Mouse (Mus musculus): ENCODE data around the gene Plxna4. TPM values are rescaled to one million over a fixed set of nuclear protein-coding genes. Genes with fewer than 3 reads are reported as not detected.

Gene Plxna4
- total and polyA plus RNA-seq, 3 experiments = not detected

- H3K4me2 ChIP-seq (ENCODE audit: insufficient read depth, low read depth, poor library complexity, severe bottlenecking) = no peak overlapping the region
- no peaks in the 10 kb centered on the region for H3K36me3 ChIP-seq (replicated peaks in 1 of 2; ENCODE audit: control insufficient read depth in 1 of 2, insufficient read depth in 1 of 2, low read length in 1 of 2)
- H3K9me3 ChIP-seq (replicated peaks; ENCODE audit: low read length) = no peaks in the 10 kb centered on the region
- TF ChIP-seq MAZ (IDR thresholded peaks at IDR 0.05; ENCODE audit: low read depth, low read length) (no peak), TBP (conservative IDR thresholded peaks at IDR 0.05; ENCODE audit: low read depth, low read length) (no peak), PAX5 (IDR thresholded peaks at IDR 0.05; ENCODE audit: low read length) (no peak), MEF2A (IDR thresholded peaks at IDR 0.05; ENCODE audit: borderline replicate concordance, low read depth, low read length) (no peak), USF2 (conservative IDR thresholded peaks at IDR 0.05; ENCODE audit: low read depth, low read length) (no peak)
- dilution Hi-C loops (cut with MboI; ENCODE audit: extremely low pct_ligation_motif_present, extremely low pct_unique_long_range_greater_than_20kb, low sequenced_read_pairs) = no loop called here
- peaks cover 28% of the 10 kb centered on the region for H3K27me3 ChIP-seq (replicated peaks)
- peaks cover 0 to 5% of the 10 kb centered on the region in 2 experiments; a peak in 1 of 4 replicates for H3K4me1 ChIP-seq (ENCODE audit: control insufficient read depth in 1 of 2, insufficient read depth in 2 of 2)
- no peak overlapping the region for H3K9ac ChIP-seq (ENCODE audit: insufficient read depth, low read depth)
- DNase-seq (ENCODE audit: extremely low read depth) = no peak
- no peak overlapping the region for H3K4me3 ChIP-seq (replicated peaks in 1 of 3; ENCODE audit: low read depth in 2 of 3, low read length in 2 of 3, poor library complexity in 1 of 3)
- in situ Hi-C loops (cut with MboI; ENCODE audit: low pct_ligation_motif_present, low pct_unique_long_range_greater_than_20kb, low sequenced_read_pairs) = no loop called here
- no peak overlapping the region for H3K27ac ChIP-seq (ENCODE audit: insufficient read depth, low read depth)
- no peaks in the 10 kb centered on the region for H3K79me2 ChIP-seq (replicated peaks; ENCODE audit: control insufficient read depth, extremely low read depth, insufficient read depth, poor library complexity, severe bottlenecking)
These were observed 232.4 kb downstream of the Plxna4 start for GRCm38 (mm10) chr6:32355559-32355958.

DNA sequence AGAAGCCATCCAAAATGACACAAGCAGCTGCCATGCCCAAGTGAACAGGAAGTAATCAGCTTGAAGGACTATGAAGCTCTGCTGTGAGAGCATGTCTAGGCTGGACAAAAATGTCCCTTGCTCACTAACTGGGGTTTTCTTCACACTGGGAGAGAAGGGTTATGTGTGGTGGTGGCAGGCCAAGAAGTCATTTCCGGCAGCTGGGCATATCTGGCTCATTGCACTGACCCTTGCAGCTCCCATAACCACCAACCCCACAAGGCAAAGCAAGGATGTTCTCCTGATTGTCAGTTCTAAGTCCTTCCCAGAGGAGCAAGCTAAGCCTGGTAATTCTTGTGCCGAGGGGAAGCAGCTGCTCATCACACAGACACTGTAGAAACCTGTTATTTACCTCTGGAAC, 239.0 kb downstream of the Plxna4 start:
- dilution Hi-C loops (cut with MboI; ENCODE audit: extremely low pct_ligation_motif_present, extremely low pct_unique_long_range_greater_than_20kb, low sequenced_read_pairs) = no loop called here
- DNase-seq (ENCODE audit: extremely low read depth) = no peak
- peaks cover 0 to 5% of the 10 kb centered on the region in 2 experiments; a peak in 1 of 4 replicates for H3K4me1 ChIP-seq (ENCODE audit: control insufficient read depth in 1 of 2, insufficient read depth in 2 of 2)

DNA sequence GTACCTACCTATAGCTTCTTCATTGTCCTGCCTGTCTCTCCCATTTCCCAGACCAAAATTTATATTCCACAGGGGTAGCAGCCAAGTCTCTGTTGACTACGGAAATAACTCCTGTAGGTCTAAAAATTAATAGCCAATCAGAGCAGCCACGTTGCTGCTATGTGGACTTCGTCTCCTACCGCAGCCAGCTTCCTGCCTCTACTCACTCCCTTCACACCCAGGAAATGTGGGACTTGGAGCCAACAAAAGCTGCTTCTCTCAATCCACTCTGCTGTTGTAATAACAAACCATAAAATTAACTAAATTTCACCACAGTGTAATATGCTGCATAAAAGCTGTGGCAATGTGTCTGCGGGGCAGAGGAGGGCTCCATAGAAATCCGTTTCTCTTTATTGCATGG, 239.9 kb downstream of the Plxna4 start:
- Histone ChIP-seq H3K9me3 (replicated peaks; ENCODE audit: low read length) (no peaks in the 10 kb centered on the region), H3K9ac (ENCODE audit: insufficient read depth, low read depth) (no peak overlapping the region), H3K27me3 (replicated peaks) (peaks cover 60% of the 10 kb centered on the region), H3K79me2 (replicated peaks; ENCODE audit: control insufficient read depth, extremely low read depth, insufficient read depth, poor library complexity, severe bottlenecking) (no peaks in the 10 kb centered on the region), H3K4me2 (ENCODE audit: insufficient read depth, low read depth, poor library complexity, severe bottlenecking) (no peak overlapping the region), H3K4me1 (ENCODE audit: control insufficient read depth in 1 of 2, insufficient read depth in 2 of 2) (peaks cover 0 to 5% of the 10 kb centered on the region in 2 experiments; a peak in 1 of 4 replicates), H3K27ac (ENCODE audit: insufficient read depth, low read depth) (no peak overlapping the region), H3K4me3 (replicated peaks in 1 of 3; ENCODE audit: low read depth in 2 of 3, low read length in 2 of 3, poor library complexity in 1 of 3) (no peak overlapping the region), H3K36me3 (replicated peaks in 1 of 2; ENCODE audit: control insufficient read depth in 1 of 2, insufficient read depth in 1 of 2, low read length in 1 of 2) (no peaks in the 10 kb centered on the region)
- TF ChIP-seq CHD2 (IDR thresholded peaks at IDR 0.05; ENCODE audit: low read length) = no peak
- TF ChIP-seq PAX5 (IDR thresholded peaks at IDR 0.05; ENCODE audit: low read length) = no peak
- no peak for TF ChIP-seq TCF12 (IDR thresholded peaks at IDR 0.05; ENCODE audit: low read depth, low read length)
- no peak for TF ChIP-seq CHD1 (IDR thresholded peaks at IDR 0.05; ENCODE audit: low read depth, low read length)
- no peak for TF ChIP-seq USF2 (conservative IDR thresholded peaks at IDR 0.05; ENCODE audit: low read depth, low read length)
- TF ChIP-seq TBP (conservative IDR thresholded peaks at IDR 0.05; ENCODE audit: low read depth, low read length) = no peak
- TF ChIP-seq ZKSCAN1 (IDR thresholded peaks at IDR 0.05; ENCODE audit: borderline replicate concordance, low read depth, low read length) = no peak
- TF ChIP-seq ZC3H11A (IDR thresholded peaks at IDR 0.05; ENCODE audit: low read depth, low read length) = no peak
- TF ChIP-seq MAFK (IDR thresholded peaks at IDR 0.05; ENCODE audit: insufficient replicate concordance, low read length) = no peak
- TF ChIP-seq ETS1 (conservative IDR thresholded peaks at IDR 0.05; ENCODE audit: low read depth, low read length) = no peak
- TF ChIP-seq ZNF384 (IDR thresholded peaks at IDR 0.05; ENCODE audit: low read depth, low read length) = no peak
- TF ChIP-seq HCFC1 (IDR thresholded peaks at IDR 0.05; ENCODE audit: low read depth, low read length) = no peak
- no peak for TF ChIP-seq MAZ (IDR thresholded peaks at IDR 0.05; ENCODE audit: low read depth, low read length)
- in situ Hi-C loops (cut with MboI; ENCODE audit: low pct_ligation_motif_present, low pct_unique_long_range_greater_than_20kb, low sequenced_read_pairs) = loop anchor here (25.0 kb wide), 1 partner anchor 1939 kb away; no protein-coding TSS in a partner anchor
- dilution Hi-C loops (cut with MboI; ENCODE audit: extremely low pct_ligation_motif_present, extremely low pct_unique_long_range_greater_than_20kb, low sequenced_read_pairs) = no loop called here
- no peak for DNase-seq (ENCODE audit: extremely low read depth)

More for the DNA sequence above, 239.0 kb downstream of the Plxna4 start:
- Histone ChIP-seq H3K27me3 (replicated peaks) (peaks cover 56% of the 10 kb centered on the region), H3K79me2 (replicated peaks; ENCODE audit: control insufficient read depth, extremely low read depth, insufficient read depth, poor library complexity, severe bottlenecking) (no peaks in the 10 kb centered on the region), H3K4me3 (replicated peaks in 1 of 3; ENCODE audit: low read depth in 2 of 3, low read length in 2 of 3, poor library complexity in 1 of 3) (no peak overlapping the region), H3K4me2 (ENCODE audit: insufficient read depth, low read depth, poor library complexity, severe bottlenecking) (no peak overlapping the region), H3K9me3 (replicated peaks; ENCODE audit: low read length) (no peaks in the 10 kb centered on the region), H3K27ac (ENCODE audit: insufficient read depth, low read depth) (no peak overlapping the region), H3K9ac (ENCODE audit: insufficient read depth, low read depth) (no peak overlapping the region), H3K36me3 (replicated peaks in 1 of 2; ENCODE audit: control insufficient read depth in 1 of 2, insufficient read depth in 1 of 2, low read length in 1 of 2) (no peaks in the 10 kb centered on the region)
- in situ Hi-C loops (cut with MboI; ENCODE audit: low pct_ligation_motif_present, low pct_unique_long_range_greater_than_20kb, low sequenced_read_pairs) = loop anchor here (25.0 kb wide), 1 partner anchor 1938 kb away; no protein-coding TSS in a partner anchor
- no peak for TF ChIP-seq RAD21 (IDR thresholded peaks at IDR 0.05; ENCODE audit: low read depth, low read length)
- TF ChIP-seq TCF12 (IDR thresholded peaks at IDR 0.05; ENCODE audit: low read depth, low read length) = no peak
- no peak for TF ChIP-seq MAZ (IDR thresholded peaks at IDR 0.05; ENCODE audit: low read depth, low read length)
- TF ChIP-seq IRF4 (IDR thresholded peaks at IDR 0.05; ENCODE audit: low read depth, low read length) = no peak
